Mouse (Mus musculus) bone marrow macrophage, adult 2 months (primary cell): ENCODE measurements around the gene Gdpd1. TPM values are rescaled to one million over a fixed set of nuclear protein-coding genes. Genes with fewer than 3 reads are reported as not detected.

Source experiments
- H3K27ac ChIP-seq: 2 replicates; pipeline ENCODE4 v1.5.1; 2012; ENCODE audit warnings: low read depth, low read length; ENCODE audit not compliant: insufficient read depth
- H3K4me1 ChIP-seq: 2 replicates; pipeline ENCODE4 v1.6.1; 2012; ENCODE audit warnings: low read length; ENCODE audit not compliant: control insufficient read depth, insufficient read depth
- H3K4me3 ChIP-seq: 2 replicates; pipeline ENCODE4 v1.5.1; 2012; ENCODE audit warnings: mild to moderate bottlenecking, low read length, moderate library complexity; ENCODE audit not compliant: insufficient read depth
- CTCF ChIP-seq: IDR thresholded peaks from 2 replicates; pipeline ENCODE4 v1.5.1; 2012; ENCODE audit warnings: low read depth, mild to moderate bottlenecking, low read length, moderate library complexity
- POLR2A ChIP-seq: IDR thresholded peaks from 2 replicates; pipeline ENCODE4 v1.6.1; 2012; ENCODE audit warnings: mild to moderate bottlenecking, low read depth, low read length, borderline replicate concordance
- polyA plus RNA-seq: library from polyadenylated mRNA; stranded (reverse); fragments of >200 nt; gene quantifications from 2 replicates; pipeline ENCODE4 v1.2.4, GENCODE M21; 2012; ENCODE audit not compliant: missing spikeins, insufficient read depth, insufficient read length

Gene Gdpd1
- polyA plus RNA-seq, 1 experiment: 43.1 TPM

GRCm38 (mm10) chr11:86993041-86994037 is 80.5 kb downstream of the Gdpd1 start, which contains the start of gene Ypel2:
Gene Ypel2, minus strand, starts transcription at chr11:86993707.
- Histone ChIP-seq H3K27ac (peak within 1 kb of the TSS; percentile 40), H3K4me1 (peaks cover 38% of the 10 kb centered on the region), H3K4me3 (peak within 1 kb of the TSS; percentile 77)
- TF ChIP-seq POLR2A: no peak
- TF ChIP-seq CTCF: no peak

DNA sequence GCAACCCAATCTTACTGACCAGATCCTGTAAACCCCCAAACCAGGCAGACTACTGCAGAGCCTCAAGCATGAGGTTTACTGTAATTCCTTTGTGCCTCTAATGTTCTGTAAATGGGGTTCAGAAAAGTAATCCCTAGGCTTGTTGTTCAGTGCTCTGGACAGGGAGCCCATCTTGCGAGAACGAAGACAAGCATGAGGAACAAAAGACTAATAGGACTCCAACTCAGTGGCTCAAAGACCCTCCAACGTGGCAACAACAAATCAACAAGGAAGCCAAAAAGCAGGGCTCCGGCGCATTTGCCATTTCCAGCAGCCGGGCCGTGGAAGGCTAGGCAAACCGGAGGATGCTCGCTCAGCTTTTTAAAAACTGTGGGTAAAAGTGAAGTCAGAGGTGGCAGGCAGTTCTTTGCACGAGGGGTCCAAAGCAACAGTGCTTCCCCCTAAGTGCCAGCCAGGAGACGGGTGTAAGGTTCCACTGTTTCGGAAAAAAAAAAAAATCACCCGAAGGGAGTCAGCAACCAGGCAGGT is 81.3 kb downstream of the Gdpd1 start:
- Histone ChIP-seq H3K27ac (no peak overlapping the region), H3K4me3 (peak overlapping the region; percentile 77), H3K4me1 (peaks cover 34% of the 10 kb centered on the region)
- TF ChIP-seq POLR2A (no peak), CTCF (no peak)

DNA sequence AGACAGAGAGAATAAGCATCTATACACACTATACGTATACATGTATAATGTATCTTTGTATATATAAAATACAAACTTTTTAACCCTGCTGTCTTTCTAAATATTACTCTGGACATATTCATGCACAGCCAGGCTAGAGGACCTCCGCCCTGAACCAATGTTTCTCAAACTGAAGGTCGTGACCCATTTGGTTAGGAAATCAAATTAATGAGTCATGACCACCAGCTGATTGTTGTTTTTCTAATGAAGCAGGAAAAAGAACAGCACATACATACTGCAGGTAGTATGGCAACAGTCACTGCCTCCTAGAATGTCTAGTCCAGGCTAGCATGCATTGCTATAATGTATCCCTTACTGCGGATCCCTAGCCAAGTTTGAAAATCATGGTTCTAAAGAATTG is 82.6 kb downstream of the Gdpd1 start:
- TF ChIP-seq POLR2A (no peak), CTCF (no peak)
- Histone ChIP-seq H3K4me3 (no peak overlapping the region), H3K4me1 (peaks cover 26% of the 10 kb centered on the region), H3K27ac (no peak overlapping the region)

GRCm38 (mm10) chr11:86990309-86990708 is 83.6 kb downstream of the Gdpd1 start:
- H3K4me3 ChIP-seq: no peak overlapping the region
- peaks cover 22% of the 10 kb centered on the region for H3K4me1 ChIP-seq
- TF ChIP-seq POLR2A (no peak), CTCF (no peak)
- H3K27ac ChIP-seq: no peak overlapping the region

- H3K27ac ChIP-seq: no peak overlapping the region
- TF ChIP-seq POLR2A (no peak), CTCF (no peak)
- no peak overlapping the region for H3K4me3 ChIP-seq
- peaks cover 8% of the 10 kb centered on the region for H3K4me1 ChIP-seq
Measured at GRCm38 (mm10) chr11:86984990-86985389, 88.9 kb downstream of the Gdpd1 start.

Other genes with a start within 250 kb of the Gdpd1 start
- gene Ypel2, start 80.4 kb downstream of the Gdpd1 start, polyA plus RNA-seq: 19.5 and 19.8 TPM in 2 replicates
- gene Smg8, start 12.7 kb upstream of the Gdpd1 start, polyA plus RNA-seq: 11.2 and 12.9 TPM in 2 replicates
- 16.4 and 20.0 TPM in 2 replicates for gene Prr11, start 34.6 kb upstream of the Gdpd1 start, polyA plus RNA-seq
- 26.7 and 30.5 TPM in 2 replicates for gene Ska2, start 35.2 kb upstream of the Gdpd1 start, polyA plus RNA-seq
- 10.5 TPM in 2 replicates for gene Trim37, start 53.0 kb upstream of the Gdpd1 start, polyA plus RNA-seq